Mouse (Mus musculus): ENCODE measurements around the gene Olfr1490. TPM values are rescaled to one million over a fixed set of nuclear protein-coding genes. Genes with fewer than 3 reads are reported as not detected.

Gene Olfr1490
- polyA plus RNA-seq (2017; shearing (Covaris generic)), result not detected

DNA sequence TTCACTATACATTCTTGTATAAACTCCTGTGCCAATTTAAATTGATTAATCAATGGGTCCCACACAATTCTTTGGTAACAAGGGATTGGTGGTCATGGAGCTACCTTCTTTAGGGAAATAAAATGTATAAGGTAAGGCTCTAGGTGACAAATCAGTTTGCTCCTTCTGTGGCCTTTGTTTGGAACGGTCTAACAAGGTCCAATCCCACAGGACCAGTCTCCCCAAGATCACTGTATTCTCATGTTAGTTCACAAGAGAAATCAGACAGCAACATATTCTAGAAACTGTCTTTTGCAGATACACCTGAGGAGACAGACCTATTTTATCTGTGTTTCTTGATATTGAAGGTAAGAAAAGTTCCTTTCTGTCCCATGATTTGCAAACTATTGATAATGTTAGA is at the start of gene Olfr1490:
Gene Olfr1490 (plus strand): TSS at position 301 of the 400 bp plus-strand sequence.

GRCm38 (mm10) chr19:13617075-13617474 is 33.8 kb upstream of the Olfr1490 start, which contains the start of gene Olfr1487:
Olfr1487 (plus strand) TSS chr19:13617375.

DNA sequence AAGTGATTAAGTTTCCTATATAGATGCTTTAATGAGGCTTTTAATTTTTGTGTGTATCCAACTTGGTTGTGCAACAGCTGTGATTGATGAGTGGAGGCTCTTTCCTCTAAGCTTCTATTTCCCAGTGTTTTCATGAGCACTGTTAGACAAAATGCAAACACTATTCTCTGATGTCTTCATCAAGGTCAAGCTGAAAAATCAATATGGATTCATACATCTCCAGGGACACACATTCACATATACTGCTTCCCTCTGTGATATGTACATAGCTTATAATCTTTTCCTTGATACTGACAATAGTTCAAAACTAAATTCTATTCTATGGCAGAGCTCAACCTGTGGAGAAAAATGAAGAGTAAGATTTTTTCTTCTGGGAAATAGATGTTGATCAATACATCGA is 19.6 kb upstream of the Olfr1490 start, which contains the start of gene Olfr1489:
Gene Olfr1489 (plus strand): TSS at position 301 of the 400 bp plus-strand sequence.

GRCm38 (mm10) chr19:13696968-13697367 is 46.1 kb downstream of the Olfr1490 start, which contains the start of gene Olfr1491:
Olfr1491 (plus strand) TSS chr19:13697268.

Other genes with a start within 250 kb of the Olfr1490 start
- 1 to 10 TPM in 1 of 2 experiments, under 1 TPM in 1; 0.39 to 1.0 TPM for gene Olfr1469, start 243.2 kb upstream of the Olfr1490 start, polyA plus RNA-seq (2017; shearing (Covaris generic))
- gene Olfr1471, start 207.7 kb upstream of the Olfr1490 start, polyA plus RNA-seq (2017; shearing (Covaris generic)), result 1 to 10 TPM in 1 of 2 experiments, under 1 TPM in 1; 0.13 to 1.2 TPM
- gene Olfr1472, start 195.0 kb upstream of the Olfr1490 start, polyA plus RNA-seq (2017; shearing (Covaris generic)), result not detected
- 1 to 10 TPM in 1 of 2 experiments, not detected in 1; 1.1 TPM for gene Olfr1474, start 181.5 kb upstream of the Olfr1490 start, polyA plus RNA-seq (2017; shearing (Covaris generic))
- not detected for gene Olfr1475, start 170.9 kb upstream of the Olfr1490 start, polyA plus RNA-seq (2017; shearing (Covaris generic))
- under 1 TPM in 1 of 2 experiments, not detected in 1; 0.53 TPM for gene Olfr1477, start 150.5 kb upstream of the Olfr1490 start, polyA plus RNA-seq (2017; shearing (Covaris generic))
- not detected for gene Olfr1480, start 123.2 kb upstream of the Olfr1490 start, polyA plus RNA-seq (2017; shearing (Covaris generic))
- not detected for gene Olfr1484, start 67.6 kb upstream of the Olfr1490 start, polyA plus RNA-seq (2017; shearing (Covaris generic))
- not detected for gene Olfr1487, start 33.7 kb upstream of the Olfr1490 start, polyA plus RNA-seq (2017; shearing (Covaris generic))
- gene Olfr1489, start 19.5 kb upstream of the Olfr1490 start, polyA plus RNA-seq (2017; shearing (Covaris generic)), result under 1 TPM in 1 of 2 experiments, not detected in 1; 0.04 TPM
- gene Olfr1491, start 46.2 kb downstream of the Olfr1490 start, polyA plus RNA-seq (2017; shearing (Covaris generic)), result under 1 TPM in 1 of 2 experiments, not detected in 1; 0.49 TPM
- under 1 TPM in 1 of 2 experiments, not detected in 1; 0.14 TPM for gene Olfr1493-ps1, start 72.2 kb downstream of the Olfr1490 start, polyA plus RNA-seq (2017; shearing (Covaris generic))
- not detected for gene Olfr1494, start 88.6 kb downstream of the Olfr1490 start, polyA plus RNA-seq (2017; shearing (Covaris generic))
- not detected for gene Olfr1495, start 113.5 kb downstream of the Olfr1490 start, polyA plus RNA-seq (2017; shearing (Covaris generic))
- gene Olfr1496, start 126.8 kb downstream of the Olfr1490 start, polyA plus RNA-seq (2017; shearing (Covaris generic)), result 1 to 10 TPM in 1 of 2 experiments, not detected in 1; 1.3 TPM
- not detected for gene Olfr1497, start 147.1 kb downstream of the Olfr1490 start, polyA plus RNA-seq (2017; shearing (Covaris generic))
- gene Olfr1499, start 168.4 kb downstream of the Olfr1490 start, polyA plus RNA-seq (2017; shearing (Covaris generic)), result not detected
- gene Olfr1500, start 179.4 kb downstream of the Olfr1490 start, polyA plus RNA-seq (2017; shearing (Covaris generic)), result 1 to 10 TPM in 1 of 2 experiments, not detected in 1; 1.2 TPM
- gene Olfr1501, start 199.6 kb downstream of the Olfr1490 start, polyA plus RNA-seq (2017; shearing (Covaris generic)), result under 1 TPM; 0.27 to 0.28 TPM
- gene Olfr1502, start 210.7 kb downstream of the Olfr1490 start, polyA plus RNA-seq (2017; shearing (Covaris generic)), result not detected
- gene Olfr1504, start 246.8 kb downstream of the Olfr1490 start, polyA plus RNA-seq (2017; shearing (Covaris generic)), result under 1 TPM in 1 of 2 experiments, not detected in 1; 0.18 TPM